Mouse (Mus musculus) midbrain, postnatal 0 days (tissue): Measurements from ENCODE around the gene Cul7. TPM values are rescaled to one million over a fixed set of nuclear protein-coding genes. Genes with fewer than 3 reads are reported as not detected.

Experiments used
- ATAC-seq: fragments of 200-750 bp; cut with Nextera tagmentation; 2 replicates; pipeline ENCODE4 v1.8.0; 2017; ENCODE audit warnings: moderate number of reproducible peaks, mild to moderate bottlenecking, moderate TSS enrichment, moderate library complexity; ENCODE audit not compliant: low FRiP score
- DNase-seq: peaks from one replicate; pipeline ENCODE4 v3.0.0-alpha.2; 2015; ENCODE audit warnings: low spot score
- H3K27ac ChIP-seq: fragments of 300-500 bp; sonication (generic); 2 replicates; pipeline ENCODE4 v1.5.1; 2014; ENCODE audit warnings: low read depth, mild to moderate bottlenecking, low read length, mixed read lengths
- H3K27me3 ChIP-seq: fragments of 300-500 bp; sonication (generic); 2 replicates; pipeline ENCODE4 v1.6.1; 2014; ENCODE audit warnings: low read length, control low read depth, mixed read lengths; ENCODE audit not compliant: insufficient read depth
- H3K36me3 ChIP-seq: fragments of 300-500 bp; sonication (generic); 2 replicates; pipeline ENCODE4 v1.6.1; 2014; ENCODE audit warnings: low read length, control low read depth, mixed read lengths; ENCODE audit not compliant: insufficient read depth
- H3K4me1 ChIP-seq: fragments of 300-500 bp; sonication (generic); 2 replicates; pipeline ENCODE4 v1.6.1; 2014; ENCODE audit warnings: mild to moderate bottlenecking, control low read depth, antibody characterized with exemption, low read length, mixed read lengths; ENCODE audit not compliant: insufficient read depth
- H3K4me2 ChIP-seq: fragments of 300-500 bp; sonication (generic); 2 replicates; pipeline ENCODE4 v1.6.1; 2014; ENCODE audit warnings: low read depth, mild to moderate bottlenecking, low read length, mixed read lengths; ENCODE audit not compliant: poor library complexity, severe bottlenecking
- H3K4me3 ChIP-seq: fragments of 300-500 bp; sonication (generic); 2 replicates; pipeline ENCODE4 v1.5.1; 2014; ENCODE audit warnings: low read depth, mild to moderate bottlenecking, low read length, moderate library complexity
- H3K9ac ChIP-seq: fragments of 300-500 bp; sonication (generic); replicated peaks from 2 replicates; pipeline ENCODE4 v1.6.1; 2014; ENCODE audit warnings: mild to moderate bottlenecking, low read length, moderate library complexity, mixed read lengths; ENCODE audit not compliant: poor library complexity, severe bottlenecking
- H3K9me3 ChIP-seq: fragments of 300-500 bp; sonication (generic); 2 replicates; pipeline ENCODE4 v1.6.1; 2016; ENCODE audit warnings: low read length, control low read depth
- CTCF ChIP-seq: IDR thresholded peaks from 2 replicates; pipeline ENCODE4 v1.5.1; 2016; ENCODE audit warnings: antibody characterized with exemption, mild to moderate bottlenecking
- WGBS: fragments of 180-500 bp; shearing (Covaris S2); extraction: QIAGEN DNeasy Blood & Tissue Kit; methylation state at CpG from one replicate; pipeline ENCODE4 v1.1.7; 2014; 5-methylcytosine and 5-hydroxymethylcytosine counted together
- polyA plus RNA-seq: library from polyadenylated mRNA; unstranded; fragments of >200 nt; fragmentation: Nextera tagmentation; extraction: Ambion mirVana; gene quantifications from 2 replicates; pipeline ENCODE4 v1.2.1, GENCODE M21; 2015
- total RNA-seq: library from RNA; depleted of rRNA; stranded (reverse); fragments of >200 nt; gene quantifications from 2 replicates; pipeline ENCODE4 v1.2.3, GENCODE M21; 2014; rRNA removed

Gene Cul7
- 83.5 and 92.4 TPM in 2 replicates for total RNA-seq
- 26.2 and 26.6 TPM in 2 replicates for polyA plus RNA-seq

DNA sequence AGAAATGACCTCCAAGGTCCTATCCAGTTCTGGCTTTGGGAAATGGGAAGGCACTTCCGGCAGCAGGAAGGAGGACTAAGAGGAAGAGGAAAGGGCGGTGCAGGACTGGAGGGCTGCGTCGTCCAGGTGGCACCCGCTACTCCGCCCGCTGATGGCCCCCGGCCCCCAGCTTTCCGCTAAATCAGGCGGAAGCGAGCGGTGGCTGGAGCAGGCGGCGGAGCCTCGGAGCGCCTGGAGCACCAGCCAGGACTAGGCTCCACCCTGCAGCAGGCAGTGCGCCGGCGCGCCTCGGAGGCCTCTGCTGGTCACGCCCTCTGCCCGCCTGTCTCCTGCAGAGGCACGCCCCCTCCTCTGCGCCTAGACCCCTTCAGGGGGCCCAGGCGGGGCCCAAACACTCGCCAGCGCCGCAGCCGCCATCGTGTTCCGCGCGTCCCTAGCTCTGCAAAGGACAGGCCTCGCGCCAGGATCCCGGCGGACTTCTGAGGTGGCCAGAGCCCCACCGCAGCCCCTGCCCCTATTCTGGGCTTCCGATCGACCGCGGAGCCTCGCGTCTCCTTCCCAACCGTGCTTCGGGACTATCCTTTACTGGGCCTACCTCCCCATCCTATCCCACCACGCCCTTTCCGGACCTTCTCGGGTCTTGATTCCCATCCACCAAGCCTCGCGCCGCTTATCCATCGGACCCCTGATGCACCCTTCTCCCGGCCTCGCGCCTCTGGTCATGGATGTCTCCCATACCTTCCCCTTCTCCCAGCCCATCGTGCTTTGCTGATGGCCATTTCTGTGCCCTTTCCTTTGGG, at the start of gene Cul7:
Cul7 (plus strand) TSS at position 106 of the 800 bp plus-strand sequence.
- Histone ChIP-seq H3K27me3 (no peaks in the 10 kb centered on the region), H3K4me1 (peaks cover 12% of the 10 kb centered on the region; the same call in 1 of the 2 replicates), H3K27ac (peak within 1 kb of the TSS; percentile 91), H3K4me3 (peak within 1 kb of the TSS; percentile 50), H3K9me3 (no peaks in the 10 kb centered on the region), H3K36me3 (peaks cover 26% of the 10 kb centered on the region), H3K4me2 (peak within 1 kb of the TSS; percentile 80), H3K9ac (peak within 1 kb of the TSS; percentile 87)
- DNase-seq: peak; percentile 97
- no peak; the same call in 1 of the 2 replicates for TF ChIP-seq CTCF
- ATAC-seq: peak; percentile 91
- WGBS: under 1% methylated on average over 37 of the region's 58 CpGs

DNA sequence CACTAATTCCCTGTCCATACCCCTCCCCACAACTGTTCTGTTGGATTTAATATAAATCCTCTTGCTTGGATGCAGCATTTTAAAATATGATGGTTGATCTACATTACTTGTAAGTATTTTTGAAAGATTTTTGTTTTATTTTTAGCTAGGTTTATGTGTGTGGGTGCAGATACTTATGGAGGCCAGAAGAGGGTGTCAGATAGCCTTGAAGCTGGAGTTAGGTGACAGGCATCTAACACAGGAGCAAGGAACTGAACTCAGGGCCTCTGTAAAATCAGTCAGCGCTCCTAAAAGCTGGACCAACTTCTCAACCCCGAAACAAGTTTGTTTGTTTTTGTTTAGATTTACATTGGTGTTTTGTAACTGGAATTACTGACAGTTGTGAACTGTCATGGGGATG, 49.6 kb upstream of the Cul7 start:
- DNase-seq (no peak), ATAC-seq (no peak)
- H3K4me3 ChIP-seq: no peak overlapping the region
- no peak overlapping the region for H3K4me2 ChIP-seq
- no peaks in the 10 kb centered on the region for H3K9me3 ChIP-seq
- H3K9ac ChIP-seq: no peak overlapping the region
- no peaks in the 10 kb centered on the region for H3K27me3 ChIP-seq
- no peaks in the 10 kb centered on the region for H3K4me1 ChIP-seq
- no peaks in the 10 kb centered on the region for H3K36me3 ChIP-seq
- WGBS: 100% methylated on average over 2 of the region's 2 CpGs
- peak; percentile 26; the same call in 1 of the 2 replicates for TF ChIP-seq CTCF
- H3K27ac ChIP-seq: no peak overlapping the region

DNA sequence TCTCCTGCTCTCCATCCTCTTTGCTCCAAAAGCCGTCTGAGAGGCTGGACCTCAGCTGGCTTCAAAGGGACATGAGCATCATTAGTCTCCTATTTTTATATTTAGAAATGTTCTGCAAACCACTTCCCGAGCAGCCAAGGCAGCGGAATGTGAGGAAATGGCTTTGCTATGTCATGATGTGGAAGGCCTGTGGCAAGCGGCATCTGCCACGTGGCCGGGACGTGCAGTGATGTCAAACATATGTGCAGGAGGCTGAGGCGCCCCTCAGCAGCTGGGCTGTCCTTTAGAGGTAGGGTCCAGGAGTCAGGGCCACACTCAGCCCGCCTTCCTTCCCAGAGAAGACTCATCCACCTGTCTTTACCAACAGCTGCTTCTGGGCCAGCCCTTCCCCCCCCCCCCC, 47.9 kb upstream of the Cul7 start:
- Histone ChIP-seq H3K27me3 (no peaks in the 10 kb centered on the region), H3K4me3 (no peak overlapping the region), H3K9ac (no peak overlapping the region), H3K4me1 (no peaks in the 10 kb centered on the region), H3K27ac (no peak overlapping the region), H3K9me3 (no peaks in the 10 kb centered on the region), H3K36me3 (no peaks in the 10 kb centered on the region), H3K4me2 (no peak overlapping the region)
- 87% methylated on average over 9 of the region's 9 CpGs for WGBS
- DNase-seq: no peak
- TF ChIP-seq CTCF: no peak
- ATAC-seq: no peak

- no peak overlapping the region for H3K9ac ChIP-seq
- no peak for DNase-seq
- no peak overlapping the region for H3K4me3 ChIP-seq
- H3K4me1 ChIP-seq: no peaks in the 10 kb centered on the region
- H3K36me3 ChIP-seq: no peaks in the 10 kb centered on the region
- TF ChIP-seq CTCF: no peak
- ATAC-seq: no peak
- no peaks in the 10 kb centered on the region for H3K27me3 ChIP-seq
- WGBS: over 99% methylated on average over 4 of the region's 4 CpGs
- H3K9me3 ChIP-seq: no peaks in the 10 kb centered on the region
- no peak overlapping the region for H3K4me2 ChIP-seq
- no peak overlapping the region for H3K27ac ChIP-seq
These were observed 46.9 kb upstream of the Cul7 start for GRCm38 (mm10) chr17:46603229-46603628.

GRCm38 (mm10) chr17:46605126-46605525, 45.0 kb upstream of the Cul7 start:
- no peak for DNase-seq
- H3K27ac ChIP-seq: 0 out of 2 replicates have a peak overlapping the region, but pooled peaks have one; percentile 38
- TF ChIP-seq CTCF: no peak
- no peak overlapping the region for H3K4me2 ChIP-seq
- no peaks in the 10 kb centered on the region for H3K27me3 ChIP-seq
- H3K36me3 ChIP-seq: no peaks in the 10 kb centered on the region
- no peak overlapping the region for H3K9ac ChIP-seq
- no peaks in the 10 kb centered on the region for H3K9me3 ChIP-seq
- WGBS: 37% methylated on average over 5 of the region's 5 CpGs
- ATAC-seq: no peak
- no peak overlapping the region for H3K4me3 ChIP-seq
- no peaks in the 10 kb centered on the region for H3K4me1 ChIP-seq

DNA sequence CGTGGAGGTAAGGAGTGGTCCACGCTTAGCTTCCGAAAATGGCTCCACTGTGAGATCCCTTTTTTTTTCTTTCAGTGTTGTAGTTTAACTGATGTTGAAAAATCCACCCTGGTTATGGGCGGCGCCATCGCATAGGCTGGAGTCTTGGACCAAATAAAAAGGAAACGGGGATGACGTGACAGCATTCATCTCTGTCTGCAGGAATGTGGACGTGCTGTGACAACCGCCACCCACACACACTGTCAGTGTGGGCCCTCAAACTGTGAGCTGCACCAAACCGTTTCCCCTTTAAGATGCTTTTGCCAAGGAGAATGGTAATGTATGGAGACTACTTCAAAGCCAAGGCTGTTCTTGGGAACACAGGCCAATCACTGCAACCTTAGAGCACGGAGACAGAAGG, 44.1 kb upstream of the Cul7 start:
- no peak overlapping the region for H3K9ac ChIP-seq
- H3K4me3 ChIP-seq: no peak overlapping the region
- H3K27me3 ChIP-seq: no peaks in the 10 kb centered on the region
- H3K4me2 ChIP-seq: no peak overlapping the region
- no peak for ATAC-seq
- TF ChIP-seq CTCF: no peak
- H3K27ac ChIP-seq: no peak overlapping the region
- WGBS: 77% methylated on average over 12 of the region's 12 CpGs
- no peak for DNase-seq
- no peaks in the 10 kb centered on the region for H3K4me1 ChIP-seq
- H3K36me3 ChIP-seq: no peaks in the 10 kb centered on the region
- no peaks in the 10 kb centered on the region for H3K9me3 ChIP-seq
